Mouse (Mus musculus) splenic B cell, adult 2 months (primary cell): ENCODE results near the gene Nxn.
A peak's percentile ranks its signal among the peaks of the same experiment; 100 is the strongest.
"Not testable (repeated sequence)": the region's sequence is repeated elsewhere in the genome, so short reads cannot be mapped to it uniquely, and the experiment has no call there.

Experiments
- DNase-seq: peaks from one replicate; pipeline ENCODE4 v3.0.0-alpha.2; 2011; ENCODE audit warnings: low read depth, low spot score
- H3K27me3 ChIP-seq: 2 replicates; pipeline ENCODE4 v1.6.1; 2012; ENCODE audit warnings: mild to moderate bottlenecking, low read length, moderate library complexity, mixed read lengths; ENCODE audit not compliant: control insufficient read depth, poor library complexity, insufficient read depth, severe bottlenecking
- H3K36me3 ChIP-seq: 2 replicates; pipeline ENCODE4 v1.6.1; 2012; ENCODE audit warnings: mild to moderate bottlenecking, low read length, moderate library complexity, mixed read lengths; ENCODE audit not compliant: control insufficient read depth, poor library complexity, insufficient read depth, severe bottlenecking

Nxn gene

GRCm38 (mm10) chr11:76246439-76246838, 152.5 kb downstream of the Nxn start:
- no peak for DNase-seq
- Histone ChIP-seq H3K36me3 (no peaks in the 10 kb centered on the region; the same call in 1 of the 2 replicates), H3K27me3 (no peaks in the 10 kb centered on the region)

GRCm38 (mm10) chr11:76243811-76244546, 155.0 kb downstream of the Nxn start:
- H3K36me3 ChIP-seq = no peaks in the 10 kb centered on the region
- H3K27me3 ChIP-seq = no peaks in the 10 kb centered on the region
- no peak for DNase-seq

GRCm38 (mm10) chr11:76242901-76243810, 155.8 kb downstream of the Nxn start, which contains the start of the genes Mrm3 and Glod4:
Gene Mrm3, plus strand, starts transcription at chr11:76243715.
Gene Glod4, minus strand, starts transcription at chr11:76243725.
- Histone ChIP-seq H3K27me3 (no peaks in the 10 kb centered on the region), H3K36me3 (no peaks in the 10 kb centered on the region)
- peak; percentile 84 for DNase-seq

- no peaks in the 10 kb centered on the region for H3K27me3 ChIP-seq
- no peak for DNase-seq
- no peaks in the 10 kb centered on the region for H3K36me3 ChIP-seq
Measured at GRCm38 (mm10) chr11:76239750-76240149, 159.2 kb downstream of the Nxn start.

GRCm38 (mm10) chr11:76236136-76236535, 162.8 kb downstream of the Nxn start:
- Histone ChIP-seq H3K36me3 (no peaks in the 10 kb centered on the region), H3K27me3 (no peaks in the 10 kb centered on the region)
- no peak for DNase-seq

GRCm38 (mm10) chr11:76225051-76225450, 173.9 kb downstream of the Nxn start:
- DNase-seq = no peak
- Histone ChIP-seq H3K36me3 (peaks cover 8% of the 10 kb centered on the region; the same call in 1 of the 2 replicates), H3K27me3 (no peaks in the 10 kb centered on the region)

- Histone ChIP-seq H3K36me3 (peaks cover 8% of the 10 kb centered on the region; the same call in 1 of the 2 replicates), H3K27me3 (no peaks in the 10 kb centered on the region)
- no peak for DNase-seq
Measured at GRCm38 (mm10) chr11:76224631-76225030, 174.3 kb downstream of the Nxn start.

- 0 out of 2 replicates have a peak, but pooled peaks cover 2% of the 10 kb centered on the region for H3K36me3 ChIP-seq
- peak; percentile 99 for DNase-seq
- H3K27me3 ChIP-seq = no peaks in the 10 kb centered on the region
Measured at GRCm38 (mm10) chr11:76217390-76217800, 181.5 kb downstream of the Nxn start, which contains the start of the genes Dbil5 and Gemin4. Gene Dbil5, plus strand, starts transcription at chr11:76217608. Gene Gemin4, minus strand, starts transcription at chr11:76217664.

- 0 out of 2 replicates have a peak, but pooled peaks cover 2% of the 10 kb centered on the region for H3K36me3 ChIP-seq
- no peaks in the 10 kb centered on the region for H3K27me3 ChIP-seq
- DNase-seq = no peak
Measured at GRCm38 (mm10) chr11:76216681-76217389, 182.1 kb downstream of the Nxn start.

GRCm38 (mm10) chr11:76216049-76216540, 182.8 kb downstream of the Nxn start:
- Histone ChIP-seq H3K36me3 (0 out of 2 replicates have a peak, but pooled peaks cover 2% of the 10 kb centered on the region), H3K27me3 (no peaks in the 10 kb centered on the region)
- DNase-seq = no peak

GRCm38 (mm10) chr11:76215011-76215410, 183.9 kb downstream of the Nxn start:
- Histone ChIP-seq H3K36me3 (no peaks in the 10 kb centered on the region; the same call in 1 of the 2 replicates), H3K27me3 (no peaks in the 10 kb centered on the region)
- no peak for DNase-seq

GRCm38 (mm10) chr11:76213841-76214240, 185.1 kb downstream of the Nxn start:
- H3K36me3 ChIP-seq = no peaks in the 10 kb centered on the region; the same call in 1 of the 2 replicates
- H3K27me3 ChIP-seq = no peaks in the 10 kb centered on the region
- no peak for DNase-seq

GRCm38 (mm10) chr11:76211595-76211994, 187.3 kb downstream of the Nxn start:
- H3K27me3 ChIP-seq, DNase-seq, H3K36me3 ChIP-seq: not testable (repeated sequence)
